Mouse (Mus musculus) adipocyte (in vitro differentiated cells): ENCODE measurements at regions not wholly inside any gene's neighbourhood (a gene's known extent, or its start where the extent isn't known, plus 50 kb on each side); places are given as distances from the start of the nearest gene placed in this dataset.
A peak's percentile ranks its signal among the peaks of the same experiment; 100 is the strongest.

Source experiments
- DNase-seq: peaks from one replicate; pipeline ENCODE4 v3.0.0-alpha.2; 2016; ENCODE audit warnings: low spot score

DNA sequence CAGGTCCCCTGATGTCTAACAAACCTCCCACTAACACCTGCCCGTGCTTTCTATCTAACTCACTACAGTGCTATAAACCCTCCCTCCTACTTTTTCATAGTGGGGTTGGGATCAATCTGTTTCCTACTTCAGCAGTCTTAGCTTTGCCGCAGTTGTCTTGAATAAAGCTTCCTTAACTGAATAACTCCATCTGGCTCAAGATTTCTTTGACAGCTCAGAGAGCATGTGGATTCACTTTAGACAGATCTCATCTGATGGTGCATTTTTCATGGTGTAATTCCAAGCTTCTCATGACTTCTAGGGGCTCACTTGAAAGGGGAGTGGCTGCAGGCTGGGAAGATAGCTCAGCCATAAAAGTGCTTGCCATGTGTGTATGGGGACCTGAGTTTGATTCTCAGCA lies 313.2 kb upstream of the Dpyd start:
- no peak for DNase-seq

DNA sequence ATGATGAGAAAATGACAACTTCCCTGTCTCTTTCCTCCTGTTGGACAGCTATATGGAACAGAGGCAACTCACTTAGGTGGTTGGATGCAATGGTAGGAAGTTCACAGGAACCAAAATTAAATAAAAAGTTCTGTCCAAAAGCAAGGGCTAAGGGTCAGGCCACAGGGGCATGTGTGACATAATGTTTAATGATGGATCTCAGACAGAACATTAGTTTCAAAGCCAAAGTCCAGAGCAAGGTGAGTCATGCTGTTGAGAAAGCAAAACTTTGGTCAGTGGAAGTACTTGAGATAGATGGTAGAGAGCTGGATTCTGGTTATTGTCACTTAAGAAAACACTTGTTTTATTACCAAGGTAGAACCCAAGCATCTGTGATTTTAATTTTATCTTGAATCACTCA lies 286.0 kb upstream of the Dpyd start:
- no peak for DNase-seq

DNA sequence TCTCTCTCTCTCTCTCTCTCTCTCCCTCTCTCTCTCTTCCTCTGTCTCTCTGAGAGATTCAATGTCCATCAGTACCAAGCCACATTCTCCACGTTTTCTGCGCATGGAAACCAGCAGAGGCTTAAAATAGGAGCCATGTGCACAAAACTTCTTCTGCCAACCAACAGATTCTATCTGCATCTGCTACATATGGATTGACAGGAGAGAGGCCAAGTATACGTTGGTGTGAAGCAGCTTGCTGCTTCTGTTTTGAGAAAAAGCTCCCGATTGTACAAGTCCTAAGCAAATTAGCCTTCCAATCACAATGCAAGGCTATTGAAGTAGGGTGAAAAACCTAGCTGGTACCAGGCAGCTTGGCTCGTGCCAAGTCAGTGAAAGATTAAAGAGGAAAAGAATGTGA lies 283.7 kb upstream of the Dpyd start:
- no peak for DNase-seq

DNA sequence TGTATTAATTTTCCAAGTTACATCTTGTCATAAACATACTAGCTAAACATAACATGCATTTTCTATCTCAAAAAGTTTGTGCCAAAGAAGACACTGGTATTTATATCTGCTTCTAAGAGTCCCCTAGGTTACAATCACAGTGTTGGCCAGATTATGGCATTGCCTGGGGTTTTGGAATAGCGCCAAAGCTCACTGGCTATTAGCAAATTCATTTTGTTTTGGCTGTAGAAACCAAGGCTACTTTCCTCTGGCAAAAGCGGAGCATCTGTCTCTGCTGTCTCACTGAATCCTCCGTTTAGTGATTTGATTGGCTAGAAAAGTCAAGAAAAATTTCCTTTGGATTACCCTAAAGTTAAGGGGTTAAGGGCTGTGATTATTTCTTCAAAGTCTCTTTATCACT lies 275.0 kb upstream of the Dpyd start:
- DNase-seq: no peak

DNA sequence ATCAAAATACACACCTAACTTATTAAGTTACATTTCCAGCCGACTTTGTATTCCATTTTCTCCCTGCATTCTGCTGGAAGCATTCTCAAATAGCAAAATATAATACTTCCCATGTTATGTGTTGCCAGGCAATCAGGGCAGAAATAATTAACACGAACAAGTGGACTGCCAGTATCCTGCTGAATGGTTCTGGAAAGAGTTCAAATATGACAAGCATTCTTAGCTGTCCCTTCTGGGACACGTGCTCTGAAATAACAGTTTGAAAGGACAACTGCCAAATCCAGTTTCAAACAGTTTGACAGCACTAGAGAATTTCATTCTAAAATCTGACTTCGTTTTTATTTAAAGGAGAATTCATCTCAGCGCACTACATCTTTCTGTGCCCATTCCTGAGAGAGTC lies 236.8 kb upstream of the Dpyd start:
- no peak for DNase-seq

DNA sequence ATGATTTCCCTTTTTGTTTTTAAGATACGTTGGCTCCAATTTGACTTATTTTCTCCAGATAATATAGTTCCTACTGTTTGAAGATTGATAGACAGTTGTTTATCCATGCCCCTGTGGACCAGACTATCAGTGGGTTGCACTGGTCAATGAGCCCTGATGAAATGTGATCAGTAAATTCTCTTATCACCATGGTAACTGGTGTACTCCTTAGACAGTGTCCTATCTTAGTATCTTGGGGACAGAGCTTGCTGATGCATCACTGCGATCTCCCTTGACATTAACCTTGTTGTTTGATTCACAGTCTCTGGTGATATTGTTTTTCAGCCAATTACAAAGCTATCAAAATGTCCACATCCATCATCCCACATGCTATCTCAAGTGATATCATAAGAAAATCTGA lies 233.7 kb upstream of the Dpyd start:
- DNase-seq: no peak

DNA sequence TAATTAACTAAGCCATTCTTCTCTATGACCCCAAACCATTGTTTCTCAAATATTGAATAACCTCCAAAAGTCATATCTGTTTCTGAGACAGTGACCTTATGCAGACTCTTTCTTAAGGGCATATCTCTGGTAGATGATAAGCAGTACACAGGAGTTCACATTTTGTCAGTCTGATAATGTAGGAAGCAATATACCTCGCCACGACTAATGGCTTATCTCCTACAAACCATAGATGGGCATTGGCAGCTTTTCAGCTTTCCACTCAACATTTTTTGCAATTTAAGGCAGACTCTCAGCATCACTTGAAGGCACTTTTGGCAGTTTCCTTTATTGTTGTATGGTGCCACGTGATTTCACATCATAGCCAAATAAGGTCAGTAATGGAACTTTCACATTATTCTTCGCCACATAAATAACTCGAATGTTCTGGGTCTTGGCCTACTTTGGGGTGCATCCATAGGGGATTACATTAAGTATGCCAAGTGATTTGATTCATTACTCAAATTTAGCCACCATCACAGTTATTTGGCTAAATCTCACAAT lies 232.7 kb upstream of the Dpyd start:
- no peak for DNase-seq

DNA sequence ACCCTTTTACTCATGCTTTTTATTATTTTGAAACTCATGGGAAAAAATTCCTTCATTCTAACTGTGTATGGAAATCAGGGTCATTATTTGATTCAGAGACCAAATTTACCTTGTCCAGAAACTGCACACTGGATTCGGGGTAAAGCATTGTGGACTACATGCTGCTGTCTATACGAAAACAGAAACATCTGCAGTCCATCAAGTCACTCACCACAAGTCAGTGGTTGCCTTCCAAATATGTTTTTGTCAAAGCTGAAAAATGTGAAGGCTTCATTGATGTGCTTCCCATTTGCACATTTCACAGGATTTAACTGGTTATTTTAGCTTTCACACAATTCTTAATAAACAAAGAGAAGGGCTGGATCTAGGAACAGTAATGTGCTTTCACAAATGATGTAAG lies 230.4 kb upstream of the Dpyd start:
- DNase-seq: no peak

DNA sequence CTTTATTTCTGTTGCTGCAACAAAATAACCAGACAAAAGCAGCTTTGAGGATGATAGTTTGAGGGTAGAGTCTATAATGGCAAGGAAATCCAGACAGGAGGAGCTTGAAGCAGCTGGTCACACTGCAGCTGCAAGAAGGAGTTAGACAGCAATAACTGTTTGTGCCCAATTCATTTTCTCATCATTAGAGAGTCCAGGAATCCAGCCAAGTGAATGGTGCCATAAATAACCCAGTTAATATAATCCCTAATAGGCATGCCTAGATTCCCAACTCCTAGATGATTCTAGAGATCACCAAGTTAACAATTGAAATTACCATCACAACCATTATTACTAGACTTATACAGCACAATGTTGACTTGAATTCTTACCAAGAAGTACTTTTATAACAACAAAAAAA lies 223.2 kb upstream of the Dpyd start:
- DNase-seq: no peak

DNA sequence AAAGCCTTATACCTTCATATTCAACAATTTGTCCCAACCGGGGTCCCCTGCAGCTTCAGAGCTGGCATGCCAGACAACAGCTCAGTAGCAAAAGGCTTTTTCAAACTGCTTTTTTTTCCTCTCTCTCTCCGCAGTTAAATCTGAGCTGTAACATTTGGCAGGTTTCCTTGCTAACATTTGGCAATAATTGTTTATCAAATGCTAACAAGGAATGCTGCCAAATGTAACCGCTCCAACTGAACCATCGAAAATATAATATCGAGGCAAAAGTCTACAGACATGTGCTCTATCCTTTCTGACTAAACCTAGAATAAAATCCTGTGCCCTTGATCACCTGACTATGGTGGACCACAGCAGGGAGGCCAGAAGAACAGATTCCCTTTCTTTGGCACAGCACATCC lies 200.2 kb upstream of the Dpyd start:
- peak; percentile 38 for DNase-seq
